Mouse (Mus musculus) left cerebral cortex, postnatal 10 days (tissue): Measurements from ENCODE around the gene Ywhae. TPM values are rescaled to one million over a fixed set of nuclear protein-coding genes. Genes with fewer than 3 reads are reported as not detected.
"Not testable (repeated sequence)": the region's sequence is repeated elsewhere in the genome, so short reads cannot be mapped to it uniquely, and the experiment has no call there.

Experiments used
- DNase-seq, 2 experiments: peaks; one replicate each; pipeline ENCODE4 v3.0.0; 2021 to 2022; ENCODE audit warnings: low spot score in 2 of 2, mixed read lengths in 1 of 2; ENCODE audit errors: extremely low spot score in 1 of 2
- intact Hi-C: fragments of 180-260 bp; cut with DNase I; formaldehyde crosslinking; loops from one replicate; pipeline ENCODE4 v1.15.1; 2025
- total RNA-seq, 2 experiments: library from RNA; stranded (reverse); gene quantifications; 2 replicates each; pipeline ENCODE4 v1.2.3; 2021

Gene Ywhae
- 1,000 to 10,000 TPM; 1,585 to 1,598 TPM for total RNA-seq

DNA sequence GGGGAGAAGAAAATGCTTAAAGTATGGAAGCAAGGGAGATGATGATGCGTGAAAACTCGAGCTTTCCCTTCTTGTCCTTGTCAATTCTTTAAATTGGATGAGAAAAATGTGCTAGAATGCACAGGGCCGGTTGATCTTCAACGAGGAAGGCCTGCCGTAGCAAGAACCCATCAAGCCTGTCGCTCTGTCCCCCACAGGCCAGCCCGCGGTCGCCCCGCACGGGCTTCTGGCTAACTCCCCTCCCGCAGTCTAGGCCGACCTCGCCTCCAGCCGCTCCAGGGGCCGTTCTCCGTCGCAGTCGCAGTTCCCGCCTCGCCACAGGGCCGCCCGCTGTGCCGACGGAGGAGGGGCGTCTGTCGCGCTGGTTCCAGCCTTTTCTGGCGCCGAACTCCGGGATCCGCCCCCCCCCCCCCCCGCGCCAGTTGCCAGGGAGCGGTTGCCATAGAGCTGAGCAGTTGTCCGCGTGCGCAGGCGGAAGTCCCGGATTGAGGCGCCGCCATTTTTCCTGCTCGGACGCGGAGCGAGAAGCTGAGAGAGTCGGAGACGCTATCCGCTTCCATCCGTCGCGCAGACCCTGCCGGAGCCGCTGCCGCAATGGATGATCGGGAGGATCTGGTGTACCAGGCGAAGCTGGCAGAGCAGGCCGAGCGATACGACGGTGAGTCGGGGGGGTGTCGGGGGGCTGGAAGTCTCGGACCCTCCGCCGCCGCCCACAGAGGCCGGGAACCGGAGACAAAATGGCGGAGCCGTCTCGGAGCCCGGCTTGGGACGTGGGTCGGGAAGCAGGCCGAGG is at the start of gene Ywhae:
TSS of gene Ywhae (plus strand) at position 436 of the 793 bp plus-strand sequence.
- peak; percentile 87 to 94 for DNase-seq
- intact Hi-C loops, result no loop called here

DNA sequence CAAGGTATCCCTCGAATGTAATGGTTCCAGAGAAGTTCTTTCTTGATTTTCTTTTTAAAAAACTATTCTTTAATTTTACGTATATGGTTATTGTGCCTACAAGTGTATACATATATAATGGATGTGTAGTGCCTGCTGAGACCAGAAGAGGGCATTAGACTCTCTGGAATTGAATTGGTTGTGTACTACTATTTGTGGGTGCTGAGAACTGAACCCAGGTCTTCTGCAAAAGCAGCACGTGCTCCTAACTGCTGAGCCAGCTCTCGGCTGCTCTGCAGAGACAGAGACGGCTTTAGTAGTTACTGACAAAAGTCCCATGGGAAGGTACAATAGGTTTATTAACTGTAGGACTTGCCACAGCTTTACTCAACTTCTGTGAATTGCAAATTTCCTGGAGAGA is 48.2 kb upstream of the Ywhae start:
- DNase-seq, result no peak
- intact Hi-C loops, result no loop called here

DNA sequence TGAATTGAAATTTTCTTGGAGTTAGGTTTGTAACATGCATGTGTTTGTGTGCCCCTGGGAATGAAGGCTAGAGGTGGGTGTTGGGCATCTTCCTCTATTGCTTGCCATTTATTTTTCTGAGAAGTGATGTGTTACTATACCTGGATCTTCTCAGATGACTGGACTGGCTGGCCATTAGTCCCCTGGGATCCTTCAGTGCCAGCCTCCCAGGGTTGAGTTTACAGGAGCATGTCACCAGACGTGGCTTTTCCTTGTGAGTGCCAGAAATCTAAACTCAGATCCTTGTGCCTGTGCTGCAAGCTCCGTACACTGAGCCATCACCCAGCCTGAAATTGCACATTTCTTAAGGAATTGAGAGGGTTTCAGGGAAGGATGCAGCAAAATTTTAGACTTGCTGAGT is 47.7 kb upstream of the Ywhae start:
- no peak for DNase-seq
- intact Hi-C loops, result no loop called here

DNA sequence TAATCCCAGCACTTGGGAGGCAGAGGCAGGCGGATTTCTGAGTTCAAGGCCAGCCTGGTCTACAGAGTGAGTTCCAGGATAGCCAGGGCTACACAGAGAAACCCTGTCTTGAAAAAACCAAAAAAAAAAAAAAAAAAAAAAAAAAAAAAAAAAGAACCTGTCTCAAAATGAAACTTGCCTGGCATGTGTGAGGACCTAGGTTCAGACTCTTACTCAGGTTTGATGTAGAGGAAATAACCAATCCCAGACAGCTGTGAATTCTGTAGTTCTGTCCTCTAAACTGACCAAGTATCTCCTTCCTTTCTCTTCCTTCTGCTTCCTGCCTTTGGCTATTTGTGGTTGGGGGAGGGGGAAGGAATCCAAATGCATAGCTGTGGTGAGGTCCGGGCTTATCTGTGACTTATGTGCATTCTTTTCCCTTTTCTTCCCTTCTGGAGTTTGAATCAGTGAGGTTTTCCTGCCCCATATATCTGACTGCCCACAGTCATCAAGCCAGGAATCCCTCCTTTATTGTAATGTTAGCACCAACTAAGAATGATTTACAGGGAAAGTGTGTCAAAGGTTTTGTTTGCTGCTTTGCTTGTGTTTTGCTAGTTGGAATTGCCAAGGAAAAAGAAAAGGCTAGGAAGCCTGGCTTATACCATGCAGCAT is 45.2 kb upstream of the Ywhae start:
- no peak for DNase-seq
- intact Hi-C loops, result no loop called here

DNA sequence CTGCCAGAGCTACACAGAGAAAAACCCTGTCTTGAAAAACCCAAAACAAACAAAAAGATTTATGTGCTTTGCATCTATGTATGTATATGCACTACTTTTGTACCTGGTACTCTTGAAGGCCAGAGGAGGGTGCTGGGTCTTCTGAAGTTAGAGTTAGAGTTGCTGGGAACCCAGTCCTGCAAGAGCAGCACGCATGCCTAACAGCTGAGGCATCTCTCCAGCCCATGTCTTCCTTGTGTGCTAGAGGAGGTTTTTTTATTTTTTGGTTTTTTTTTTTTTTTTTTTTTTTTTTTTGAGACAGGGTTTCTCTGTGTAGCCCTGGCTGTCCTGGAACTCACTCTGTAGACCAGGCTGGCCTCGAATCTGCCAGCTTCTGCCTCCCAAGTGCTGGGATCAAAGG is 44.5 kb upstream of the Ywhae start:
- no peak for DNase-seq
- intact Hi-C loops, result no loop called here

DNA sequence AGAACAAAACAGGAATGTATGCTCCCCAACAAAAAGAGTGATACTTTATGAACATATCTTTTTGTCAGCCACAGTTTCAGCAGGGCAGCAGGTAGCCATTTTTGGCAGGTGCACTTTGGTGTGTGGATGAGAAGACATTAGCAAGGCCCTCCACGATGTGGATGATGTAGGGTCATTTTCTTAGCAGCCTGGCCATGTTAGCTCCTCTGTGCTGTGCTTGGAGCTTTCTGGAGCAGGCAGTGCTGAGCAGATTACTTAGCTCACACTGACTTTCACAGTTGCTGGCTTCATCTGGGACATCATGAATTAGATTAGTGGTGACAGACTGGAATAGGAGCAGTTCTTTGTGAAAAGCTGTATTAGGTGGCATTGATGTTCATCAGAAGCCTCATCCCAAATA is 42.7 kb upstream of the Ywhae start:
- intact Hi-C loops, result no loop called here
- no peak for DNase-seq

DNA sequence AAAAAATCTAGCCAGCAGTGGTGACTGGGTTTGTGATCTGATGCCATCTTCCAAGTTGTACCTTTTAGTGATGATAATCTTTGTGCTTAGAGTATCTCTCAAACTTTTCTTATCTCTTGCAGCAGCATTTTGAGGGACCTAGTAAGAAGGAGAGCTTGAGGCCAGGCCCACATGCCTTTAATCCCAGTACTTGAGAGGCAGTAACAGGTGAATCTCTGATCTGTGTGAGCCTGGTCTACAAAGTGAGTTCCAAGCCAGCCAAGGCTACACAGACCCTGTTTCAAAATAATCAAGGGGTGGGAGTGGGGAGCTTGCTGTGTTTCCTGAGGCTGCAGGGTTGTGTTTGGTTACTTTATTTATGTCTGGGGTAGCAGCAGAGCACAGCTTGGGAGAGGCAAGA is 41.6 kb upstream of the Ywhae start:
- DNase-seq, result no peak

DNA sequence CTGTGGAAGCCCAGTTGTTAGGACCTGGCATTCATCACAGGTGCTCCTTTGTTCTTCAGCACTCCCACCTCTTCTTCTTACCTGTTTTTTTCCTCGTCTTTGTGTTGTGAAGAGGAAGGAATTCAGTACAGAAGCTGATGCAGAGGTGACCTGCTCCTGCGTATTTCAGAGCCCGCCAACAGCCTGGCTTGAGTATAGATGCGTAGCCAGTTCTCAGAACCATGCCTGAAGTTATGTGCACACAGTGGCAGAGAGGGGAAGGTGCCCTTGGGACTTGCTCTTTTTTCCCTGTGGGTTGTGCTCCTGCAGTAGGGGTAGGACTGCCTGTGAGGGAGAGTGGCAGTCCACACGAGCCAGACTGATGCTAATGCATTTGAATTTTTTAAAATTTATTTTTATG is 39.1 kb upstream of the Ywhae start:
- intact Hi-C loops, result no loop called here

More for the DNA sequence above, 41.6 kb upstream of the Ywhae start:
- intact Hi-C loops, result no loop called here

DNA sequence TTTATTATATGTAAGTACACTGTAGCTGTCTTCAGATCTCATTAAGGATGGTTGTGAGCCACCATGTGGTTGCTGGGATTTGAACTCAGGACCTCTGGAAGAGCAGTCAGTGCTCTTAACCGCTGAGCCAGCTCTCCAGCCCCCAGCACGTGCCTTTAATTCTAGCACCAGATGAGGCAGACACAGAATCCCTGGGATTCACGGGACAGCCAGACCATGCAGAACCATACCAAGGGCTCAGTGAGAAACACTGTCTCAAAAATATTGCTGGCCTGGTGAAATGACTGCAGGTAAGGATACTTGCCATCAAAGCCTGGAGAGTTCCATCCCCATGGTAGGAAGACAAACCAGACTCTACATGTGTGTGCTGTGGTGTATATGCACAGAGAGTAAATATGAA is 35.2 kb upstream of the Ywhae start:
- intact Hi-C loops, result not testable (repeated sequence)

More for the DNA sequence above, 39.1 kb upstream of the Ywhae start:
- no peak for DNase-seq

DNA sequence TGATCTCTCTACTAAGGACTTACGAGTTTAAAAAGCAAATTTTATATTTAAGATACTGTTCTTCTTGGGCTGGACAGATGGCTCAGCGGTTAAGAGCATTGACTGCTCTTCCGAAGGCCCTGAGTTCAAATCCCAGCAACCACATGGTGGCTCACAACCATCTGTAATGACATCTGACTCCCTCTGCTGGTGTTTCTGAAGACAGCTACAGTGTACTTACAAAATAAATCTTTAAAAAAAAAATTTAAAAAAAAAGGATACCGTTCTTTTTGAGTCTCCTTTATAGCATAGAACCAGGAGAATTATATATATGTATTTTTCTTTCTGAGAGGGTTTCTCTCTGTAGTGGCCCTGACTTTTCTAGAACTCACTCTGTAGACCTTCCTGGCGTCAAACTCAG is 32.1 kb upstream of the Ywhae start:
- no peak for DNase-seq
- intact Hi-C loops, result no loop called here

More for the DNA sequence above, 35.2 kb upstream of the Ywhae start:
- not testable (repeated sequence) for DNase-seq

DNA sequence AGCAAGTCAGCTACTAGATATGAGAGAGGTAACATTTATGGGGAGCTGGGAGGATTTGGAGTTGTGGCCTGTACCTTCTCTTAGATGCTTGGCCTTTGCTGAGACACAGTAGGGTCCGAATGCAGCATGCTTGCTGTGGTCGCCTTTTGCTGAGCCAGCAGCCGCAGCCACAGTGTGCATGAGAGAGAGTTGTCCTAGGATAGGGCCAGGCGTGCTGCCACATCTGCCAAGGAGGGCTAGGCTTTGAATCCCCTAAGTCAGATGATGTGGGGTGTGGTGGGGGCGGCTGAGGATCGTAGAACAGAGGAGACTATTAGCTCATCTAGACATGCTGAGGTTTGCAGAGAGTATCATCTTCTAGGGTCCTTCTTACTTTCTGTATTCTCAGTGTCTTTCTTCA is 29.9 kb upstream of the Ywhae start:
- intact Hi-C loops, result no loop called here
- no peak for DNase-seq

DNA sequence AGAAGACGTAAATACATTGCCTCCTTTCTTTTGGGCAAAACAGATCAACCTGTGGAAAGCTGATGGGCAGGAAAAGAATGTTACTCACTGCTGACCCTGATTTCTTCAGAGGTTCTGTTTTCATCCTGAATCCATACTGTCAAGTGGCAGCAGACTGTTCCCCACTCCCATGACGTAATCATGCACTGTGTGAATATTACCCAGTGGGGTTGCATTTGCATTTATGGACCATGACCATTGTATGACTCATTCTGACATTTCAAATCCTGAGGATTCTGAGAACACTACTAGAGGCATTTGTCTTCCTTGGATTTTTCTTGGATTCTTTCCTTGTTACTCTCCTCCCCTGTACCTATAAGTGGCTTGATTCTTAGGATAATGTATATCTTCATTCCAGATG is 28.9 kb upstream of the Ywhae start:
- DNase-seq, result no peak

DNA sequence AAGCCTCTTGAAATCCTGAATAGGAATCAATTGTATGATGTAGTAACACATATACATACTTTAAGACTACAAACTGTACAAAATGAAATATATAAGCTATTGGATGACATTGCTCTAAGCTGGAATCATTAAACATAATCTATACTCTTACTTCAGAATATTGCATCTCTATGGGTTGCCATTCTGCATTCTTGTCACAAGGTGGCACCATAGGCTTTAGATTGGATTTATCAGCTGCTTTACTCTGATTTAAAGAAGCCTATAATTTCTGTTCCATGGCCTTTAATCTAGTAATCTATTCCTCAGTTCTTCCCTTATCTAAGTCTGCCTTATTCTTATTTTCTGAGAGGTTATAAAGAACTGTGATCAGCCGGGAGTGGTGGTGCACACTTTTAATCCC is 18.7 kb upstream of the Ywhae start:
- DNase-seq, result no peak
- intact Hi-C loops, result no loop called here

More for the DNA sequence above, 28.9 kb upstream of the Ywhae start:
- intact Hi-C loops, result no loop called here

DNA sequence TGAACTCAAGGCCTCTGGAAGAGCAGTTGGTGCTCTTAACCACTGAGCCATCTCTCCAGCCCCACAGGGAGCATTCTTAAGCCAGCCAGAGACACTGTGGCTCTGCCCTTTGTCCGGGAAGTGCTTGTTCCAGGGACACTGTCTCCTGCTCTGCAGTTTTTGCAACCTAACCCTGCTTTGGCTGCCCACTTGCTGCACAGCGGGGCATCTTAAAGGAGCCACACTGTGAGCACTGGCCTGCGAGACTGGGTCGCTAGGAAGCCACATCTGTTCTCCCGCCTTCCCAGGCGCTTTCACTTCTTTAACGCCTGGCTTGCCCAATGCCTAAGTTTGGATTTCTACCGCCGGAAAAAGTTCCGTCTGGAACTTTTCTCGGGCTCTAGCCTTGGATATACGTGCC is 17.1 kb upstream of the Ywhae start:
- intact Hi-C loops, result no loop called here
- peak in 1 of 2 experiments; percentile 45 for DNase-seq

DNA sequence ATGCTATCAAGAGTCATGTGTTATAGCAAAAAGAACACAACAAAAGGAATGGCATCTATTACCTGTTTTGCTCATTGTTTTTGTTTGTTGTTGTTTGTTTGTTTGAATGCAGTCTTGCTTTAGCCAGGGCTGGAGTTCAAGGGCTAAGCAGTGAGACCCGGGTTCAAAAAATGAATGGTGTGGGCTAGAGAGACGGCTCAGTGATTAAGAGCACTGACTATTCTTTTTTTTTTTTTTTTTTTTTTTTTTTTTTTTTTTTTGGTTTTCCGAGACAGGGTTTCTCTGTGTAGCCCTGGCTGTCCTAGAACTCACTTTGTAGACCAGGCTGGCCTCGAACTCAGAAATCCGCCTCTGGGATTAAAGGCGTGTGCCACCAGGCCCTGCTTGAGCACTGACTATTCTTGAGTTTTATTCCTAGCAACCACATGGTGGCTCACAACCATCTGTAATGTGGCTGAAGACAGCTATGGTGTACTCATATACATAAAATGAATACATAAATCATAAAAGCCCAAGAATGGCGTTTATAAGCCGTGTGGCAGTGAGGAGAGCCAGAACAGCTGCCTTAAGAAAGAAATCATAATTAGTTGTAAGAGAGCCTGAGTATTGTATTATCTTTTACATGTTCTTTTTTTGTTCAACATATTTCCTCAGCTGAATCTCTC is 15.9 kb upstream of the Ywhae start:
- intact Hi-C loops, result no loop called here
- no peak for DNase-seq

DNA sequence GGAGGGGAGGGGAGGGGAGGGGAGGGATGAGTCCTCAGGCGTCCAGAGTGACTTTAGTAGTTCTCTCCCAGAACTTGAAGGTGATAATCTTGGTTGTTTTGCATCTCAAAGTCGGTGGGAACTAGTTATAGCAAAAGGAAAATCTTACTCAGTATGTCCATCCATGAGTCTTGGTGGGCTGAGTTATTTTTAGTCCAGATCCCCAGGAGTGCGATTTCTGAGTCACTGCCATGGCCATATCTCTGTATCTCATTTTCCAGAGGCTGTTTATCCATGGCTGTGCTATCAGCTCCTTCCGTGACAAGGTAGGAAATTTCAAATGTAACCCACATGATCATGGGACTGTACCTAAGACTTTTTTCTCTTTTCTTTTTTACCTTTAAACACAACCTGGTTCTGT is 10.3 kb upstream of the Ywhae start:
- intact Hi-C loops, result no loop called here
- DNase-seq, result no peak

DNA sequence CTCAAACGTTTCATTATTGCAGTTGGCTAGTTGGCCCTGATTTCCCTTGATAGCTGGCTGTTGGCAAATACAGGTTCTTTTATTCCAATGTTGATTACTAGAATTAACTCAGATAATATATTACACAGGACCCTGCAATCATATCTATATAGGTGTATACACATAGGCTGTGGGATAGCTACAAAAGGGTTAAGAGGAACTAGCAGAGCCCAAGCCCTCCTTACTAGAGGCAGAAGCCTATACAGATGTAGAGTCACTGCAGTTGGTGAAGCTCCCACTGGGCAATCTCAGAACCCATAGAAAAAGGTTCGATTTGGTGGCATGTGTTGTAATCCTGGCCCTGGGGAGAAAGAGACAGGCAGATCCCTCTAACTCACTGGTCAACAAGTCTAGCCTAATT is 5.5 kb upstream of the Ywhae start:
- intact Hi-C loops, result no loop called here
- DNase-seq, result no peak

DNA sequence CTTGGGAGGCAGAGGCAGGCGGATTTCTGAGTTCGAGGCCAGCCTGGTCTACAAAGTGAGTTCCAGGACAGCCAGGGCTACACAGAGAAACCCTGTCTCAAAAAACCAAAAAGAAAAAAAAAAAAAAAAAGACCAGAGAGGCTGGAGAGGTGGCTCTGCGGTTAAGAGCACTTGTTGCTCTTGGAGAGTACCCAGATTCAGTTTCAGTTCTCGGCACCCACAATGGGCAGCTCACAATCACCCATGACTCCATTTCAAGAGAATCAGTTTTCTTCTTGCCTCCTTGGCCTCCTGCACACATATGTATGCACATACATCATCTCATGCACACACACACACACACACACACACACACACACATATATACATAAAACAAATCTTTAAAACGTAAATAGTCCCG is 5.0 kb upstream of the Ywhae start:
- intact Hi-C loops, DNase-seq: not testable (repeated sequence)

DNA sequence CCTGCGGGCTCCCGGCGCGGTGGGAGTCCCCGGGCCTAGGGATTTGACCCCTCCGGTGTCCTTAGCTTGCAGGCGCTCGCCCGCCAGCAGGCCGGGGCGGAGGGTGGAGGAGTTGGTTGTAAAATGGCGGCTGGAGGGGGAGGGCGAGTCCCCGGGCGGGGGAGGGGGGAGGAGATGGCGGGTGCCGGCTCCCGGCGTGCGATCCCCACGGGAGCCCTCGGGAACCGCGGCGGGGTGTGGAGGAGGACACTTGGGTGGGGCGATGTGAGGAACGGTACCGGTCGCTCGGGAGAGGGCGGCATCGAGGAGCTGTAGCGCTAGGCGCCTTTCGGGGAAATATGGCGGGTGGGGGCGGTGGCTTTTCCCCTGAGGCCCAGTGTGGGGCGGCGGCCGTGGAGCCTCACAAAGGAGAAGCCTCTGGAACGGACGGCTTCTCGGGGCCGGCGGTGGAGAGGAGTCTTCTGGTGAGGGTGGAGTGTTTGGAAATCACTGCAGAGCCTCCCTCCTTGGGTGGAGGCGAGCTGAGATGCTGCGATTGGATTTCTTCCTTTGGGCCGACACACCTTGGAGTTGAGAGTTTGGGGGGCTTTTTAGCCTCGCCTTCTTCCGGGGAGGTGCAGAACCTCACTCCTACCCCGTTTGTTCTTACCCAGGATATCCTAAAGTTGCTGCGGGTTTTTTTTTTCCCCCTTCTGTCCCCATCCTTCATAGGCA is 715 bp downstream of the Ywhae start:
- DNase-seq, result peak; percentile 31 to 83
- intact Hi-C loops, result no loop called here
